ENCODE assay signal across 8 mouse cellular contexts in the genomic region with DNA sequence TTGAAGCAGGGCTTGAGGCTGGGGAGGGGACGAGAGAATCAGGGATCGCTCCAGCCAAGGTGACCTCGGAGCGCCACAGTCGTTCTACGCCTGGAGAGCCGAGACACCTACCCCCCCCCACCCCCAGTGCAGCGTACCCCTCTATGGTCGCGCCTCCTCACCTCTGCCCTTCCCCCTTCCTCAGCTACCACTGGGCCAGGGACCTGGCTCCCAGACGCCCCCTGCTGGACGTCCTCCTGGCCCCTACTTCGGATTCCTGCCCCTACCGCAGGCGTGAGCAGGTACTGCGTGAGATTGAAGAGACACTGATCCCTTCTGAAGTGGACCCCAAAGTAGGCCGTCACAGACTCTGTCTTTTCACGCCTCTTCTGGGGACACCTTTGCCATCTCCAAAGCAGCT. TPM values are rescaled to one million over a fixed set of nuclear protein-coding genes. Genes with fewer than 3 reads are reported as not detected.
A peak's percentile ranks its signal among the peaks of the same experiment; 100 is the strongest.
DNase-seq lines count a peak whose midpoint lies in the region; ATAC-seq and TF ChIP-seq lines count a peak whose summit lies in the region.

No protein-coding gene starts in this region.

- H3K9me3 ChIP-seq in E14TG2a.4 (ENCODE audit: low read length), result no peaks in the 10 kb centered on the region
- no peaks in the 10 kb centered on the region for H3K9me3 ChIP-seq in forebrain, embryonic 14.5 days (replicated peaks; ENCODE audit: control insufficient read depth, low read length)
- H3K9me3 ChIP-seq in lung, postnatal 0 days (ENCODE audit: low read length), result no peaks in the 10 kb centered on the region

- DNase-seq in c-Kit-positive CD71-positive TER-119-negative erythroid progenitor cells, embryonic 14.5 days (ENCODE audit: low read depth), result peak; percentile 31
- peak; percentile 90 for DNase-seq in forebrain, embryonic 14.5 days (ENCODE audit: low spot score)
- peak; percentile 70 for DNase-seq in layer of hippocampus, adult 9-11 months
- DNase-seq in lung, postnatal 0 days (ENCODE audit: low spot score), result peak; percentile 87
- DNase-seq in retina, adult 2 months (ENCODE audit: low read depth, low spot score), result peak; percentile 52
- DNase-seq in thymus, postnatal 4 days, result peak; percentile 96

- H3K4me3 ChIP-seq in E14TG2a.4 (replicated peaks; ENCODE audit: low read length), result peak overlapping the region; percentile 84
- H3K4me3 ChIP-seq in forebrain, embryonic 14.5 days (ENCODE audit: low read depth, low read length), result peak overlapping the region; percentile 90
- peak overlapping the region; percentile 60 for H3K4me3 ChIP-seq in lung, postnatal 0 days (ENCODE audit: low read depth, low read length)

- peak; percentile 56 for ATAC-seq in forebrain, embryonic 14.5 days
- peak; percentile 72 to 80 for ATAC-seq in hematopoietic stem cell, adult 5-6 weeks (replicated peaks in 1 of 2; ENCODE audit: insufficient read depth in 1 of 2, low FRiP score in 2 of 2, low TSS enrichment in 1 of 2, low read depth in 1 of 2, poor library complexity in 2 of 2, severe bottlenecking in 2 of 2)
- ATAC-seq in lung, postnatal 0 days, result peak; percentile 81

- H3K4me1 ChIP-seq in E14TG2a.4 (replicated peaks; ENCODE audit: low read depth, low read length), result peaks cover 77% of the 10 kb centered on the region
- peaks cover 46% of the 10 kb centered on the region for H3K4me1 ChIP-seq in forebrain, embryonic 14.5 days (ENCODE audit: control insufficient read depth, insufficient read depth, low read length)
- peaks cover 5% of the 10 kb centered on the region; the same call in 1 of the 2 replicates for H3K4me1 ChIP-seq in lung, postnatal 0 days (ENCODE audit: insufficient read depth, low read depth, low read length)

- peak overlapping the region; percentile 86 for H3K4me2 ChIP-seq in forebrain, embryonic 14.5 days (ENCODE audit: low read length)
- peak overlapping the region; percentile 98 for H3K4me2 ChIP-seq in lung, postnatal 0 days (replicated peaks; ENCODE audit: low read depth, low read length)

- TF ChIP-seq EP300 in lung, postnatal 0 days (IDR thresholded peaks at IDR 0.05), result no peak

- peak overlapping the region; percentile 98 for H3K27ac ChIP-seq in forebrain, embryonic 14.5 days (ENCODE audit: low read depth, low read length)
- peak overlapping the region; percentile 45; the same call in 1 of the 2 replicates for H3K27ac ChIP-seq in lung, postnatal 0 days (ENCODE audit: low read length)

- no peaks in the 10 kb centered on the region for H3K36me3 ChIP-seq in E14TG2a.4 (ENCODE audit: insufficient read depth, low read length)
- H3K36me3 ChIP-seq in forebrain, embryonic 14.5 days (ENCODE audit: control insufficient read depth, insufficient read depth, low read length), result no peaks in the 10 kb centered on the region
- H3K36me3 ChIP-seq in lung, postnatal 0 days (ENCODE audit: insufficient read depth, low read length), result no peaks in the 10 kb centered on the region

- H3K27me3 ChIP-seq in E14TG2a.4 (ENCODE audit: insufficient read depth, low read length), result peaks cover 63% of the 10 kb centered on the region
- H3K27me3 ChIP-seq in forebrain, embryonic 14.5 days (replicated peaks; ENCODE audit: control insufficient read depth, insufficient read depth, low read length), result no peaks in the 10 kb centered on the region
- H3K27me3 ChIP-seq in lung, postnatal 0 days (replicated peaks; ENCODE audit: insufficient read depth, low read length), result peaks cover 10% of the 10 kb centered on the region

- peak overlapping the region; percentile 99 for H3K9ac ChIP-seq in forebrain, embryonic 14.5 days (ENCODE audit: low read length)
- H3K9ac ChIP-seq in lung, postnatal 0 days (replicated peaks; ENCODE audit: low read depth), result no peak overlapping the region

- peak; percentile 84 for TF ChIP-seq CTCF in E14TG2a.4 (conservative IDR thresholded peaks at IDR 0.05; ENCODE audit: low read length)
- TF ChIP-seq CTCF in lung, postnatal 0 days (IDR thresholded peaks at IDR 0.05), result peak; percentile 95

- under 1% methylated on average over 18 of the region's 18 CpGs for WGBS in forebrain, embryonic 14.5 days
- WGBS in lung, postnatal 0 days, result 3% methylated on average over 16 of the region's 18 CpGs

RNA-seq across cellular contexts. Expression of a gene that starts 0.3 kb away (rescaled TPM):
- polyA plus RNA-seq in forebrain, embryonic 14.5 days (2014; fragmentation: Nextera tagmentation; extraction: Ambion mirVana), result 5.6 and 6.4 TPM in 2 replicates
- not detected in 2 replicates for total RNA-seq in hematopoietic stem cell, adult 5-6 weeks (2017)
- 0.36 and 0.45 TPM in 2 replicates for polyA plus RNA-seq in lung, postnatal 0 days (2015; fragmentation: Nextera tagmentation; extraction: Ambion mirVana)

RNA-seq across cellular contexts. Expression of a gene that starts 53.9 kb away (rescaled TPM):
- 2.5 and 3.3 TPM in 2 replicates for polyA plus RNA-seq in forebrain, embryonic 14.5 days (2014; fragmentation: Nextera tagmentation; extraction: Ambion mirVana)
- 2.1 and 2.2 TPM in 2 replicates for total RNA-seq in hematopoietic stem cell, adult 5-6 weeks (2017)
- 3.5 and 4.1 TPM in 2 replicates for polyA plus RNA-seq in lung, postnatal 0 days (2015; fragmentation: Nextera tagmentation; extraction: Ambion mirVana)

Comparison
In these comparisons a context has a peak if more than half of its experiments do, and no peak if none do; other contexts are left out.
1. Peak in every context shown above with its lines: DNase-seq, ATAC-seq, H3K4me3 ChIP-seq and H3K27ac ChIP-seq.
2. DNase-seq: peak in every context shown above with its lines; median percentile 96 in thymus, postnatal 4 days; 90 in forebrain, embryonic 14.5 days; 87 in lung, postnatal 0 days; 70 in layer of hippocampus, adult 9-11 months; 52 in retina, adult 2 months; 31 in c-Kit-positive CD71-positive TER-119-negative erythroid progenitor cells, embryonic 14.5 days.